Mouse (Mus musculus): Measurements from ENCODE around the gene Gm20388. TPM values are rescaled to one million over a fixed set of nuclear protein-coding genes. Genes with fewer than 3 reads are reported as not detected.
A peak's percentile ranks its signal among the peaks of the same experiment; 100 is the strongest.

Gm20388 gene
- polyA plus RNA-seq, 1 experiment from 2014 or later, result not detected

GRCm38 (mm10) chr8:120251411-120252035 is 340.9 kb downstream of the Gm20388 start:
- H3K27me3 ChIP-seq, result no peaks in the 10 kb centered on the region
- no peaks in the 10 kb centered on the region; the same call in 1 of the 2 replicates for H3K9me3 ChIP-seq (replicated peaks)
- WGBS (ENCODE audit: insufficient replicate concordance), result 58% methylated on average over 9 of the region's 9 CpGs
- H3K4me3 ChIP-seq (replicated peaks), result no peak overlapping the region
- no peak overlapping the region for H3K27ac ChIP-seq
- H3K4me2 ChIP-seq, result no peak overlapping the region
- H3K36me3 ChIP-seq, result no peaks in the 10 kb centered on the region
- ATAC-seq (ENCODE audit: low read depth) (no peak), DNase-seq (no peak)
- H3K4me1 ChIP-seq (replicated peaks), result no peaks in the 10 kb centered on the region
- no peak overlapping the region for H3K9ac ChIP-seq

GRCm38 (mm10) chr8:120253626-120254025 is 343.0 kb downstream of the Gm20388 start:
- Histone ChIP-seq H3K4me3 (replicated peaks) (no peak overlapping the region), H3K9me3 (replicated peaks) (no peaks in the 10 kb centered on the region), H3K27me3 (no peaks in the 10 kb centered on the region), H3K4me2 (no peak overlapping the region), H3K36me3 (no peaks in the 10 kb centered on the region), H3K9ac (no peak overlapping the region), H3K27ac (no peak overlapping the region), H3K4me1 (replicated peaks) (no peaks in the 10 kb centered on the region)
- ATAC-seq (ENCODE audit: low read depth) (no peak), DNase-seq (no peak)
- WGBS (ENCODE audit: insufficient replicate concordance), result 63% methylated on average over 8 of the region's 8 CpGs

GRCm38 (mm10) chr8:120255406-120255987 is 344.9 kb downstream of the Gm20388 start:
- Histone ChIP-seq H3K27ac (no peak overlapping the region), H3K36me3 (no peaks in the 10 kb centered on the region), H3K4me3 (replicated peaks) (no peak overlapping the region), H3K4me2 (no peak overlapping the region), H3K9me3 (replicated peaks) (no peaks in the 10 kb centered on the region), H3K4me1 (replicated peaks) (no peaks in the 10 kb centered on the region), H3K9ac (no peak overlapping the region), H3K27me3 (no peaks in the 10 kb centered on the region)
- WGBS (ENCODE audit: insufficient replicate concordance), result 61% methylated on average over 6 of the region's 6 CpGs
- no peak for DNase-seq
- ATAC-seq (ENCODE audit: low read depth), result no peak

- Histone ChIP-seq H3K4me2 (no peak overlapping the region), H3K36me3 (no peaks in the 10 kb centered on the region), H3K4me3 (replicated peaks) (no peak overlapping the region), H3K27me3 (0 out of 2 replicates have a peak, but pooled peaks cover 3% of the 10 kb centered on the region), H3K27ac (no peak overlapping the region), H3K9ac (no peak overlapping the region), H3K4me1 (replicated peaks) (no peaks in the 10 kb centered on the region), H3K9me3 (replicated peaks) (no peaks in the 10 kb centered on the region)
- WGBS (ENCODE audit: insufficient replicate concordance), result 52% methylated on average over 6 of the region's 6 CpGs
- DNase-seq (no peak), ATAC-seq (ENCODE audit: low read depth) (no peak)
These were observed 346.3 kb downstream of the Gm20388 start for GRCm38 (mm10) chr8:120256958-120257357.

GRCm38 (mm10) chr8:120259206-120259605 is 348.6 kb downstream of the Gm20388 start:
- Histone ChIP-seq H3K27me3 (peaks cover 23% of the 10 kb centered on the region), H3K9ac (no peak overlapping the region)
- DNase-seq, result no peak

GRCm38 (mm10) chr8:120260677-120261076 is 350.0 kb downstream of the Gm20388 start:
- no peak overlapping the region for H3K4me3 ChIP-seq (replicated peaks)
- 51% methylated on average over 5 of the region's 5 CpGs for WGBS (ENCODE audit: insufficient replicate concordance)
- peaks cover 12% of the 10 kb centered on the region for H3K4me1 ChIP-seq (replicated peaks)
- H3K27me3 ChIP-seq, result peaks cover 38% of the 10 kb centered on the region
- no peaks in the 10 kb centered on the region for H3K36me3 ChIP-seq
- DNase-seq (no peak), ATAC-seq (ENCODE audit: low read depth) (no peak)
- H3K9me3 ChIP-seq (replicated peaks), result no peaks in the 10 kb centered on the region
- H3K9ac ChIP-seq, result no peak overlapping the region
- no peak overlapping the region for H3K27ac ChIP-seq
- H3K4me2 ChIP-seq, result no peak overlapping the region

More at GRCm38 (mm10) chr8:120259206-120259605, 348.6 kb downstream of the Gm20388 start:
- no peak overlapping the region for H3K27ac ChIP-seq
- no peak overlapping the region for H3K4me3 ChIP-seq (replicated peaks)
- 75% methylated on average over 13 of the region's 13 CpGs for WGBS (ENCODE audit: insufficient replicate concordance)
- H3K36me3 ChIP-seq, result no peaks in the 10 kb centered on the region
- no peak overlapping the region for H3K4me2 ChIP-seq
- H3K9me3 ChIP-seq (replicated peaks), result no peaks in the 10 kb centered on the region
- no peaks in the 10 kb centered on the region for H3K4me1 ChIP-seq (replicated peaks)
- no peak for ATAC-seq (ENCODE audit: low read depth)

GRCm38 (mm10) chr8:120261338-120262120 is 350.9 kb downstream of the Gm20388 start:
- DNase-seq, result no peak
- H3K36me3 ChIP-seq, result no peaks in the 10 kb centered on the region
- H3K9me3 ChIP-seq (replicated peaks), result no peaks in the 10 kb centered on the region
- no peak overlapping the region for H3K4me3 ChIP-seq (replicated peaks)
- H3K4me2 ChIP-seq, result no peak overlapping the region
- no peak for ATAC-seq (ENCODE audit: low read depth)
- H3K9ac ChIP-seq, result no peak overlapping the region
- H3K4me1 ChIP-seq (replicated peaks), result peaks cover 13% of the 10 kb centered on the region
- WGBS (ENCODE audit: insufficient replicate concordance), result 41% methylated on average over 21 of the region's 21 CpGs
- peaks cover 38% of the 10 kb centered on the region for H3K27me3 ChIP-seq
- no peak overlapping the region for H3K27ac ChIP-seq

GRCm38 (mm10) chr8:120263879-120264278 is 353.2 kb downstream of the Gm20388 start:
- WGBS (ENCODE audit: insufficient replicate concordance), result 66% methylated on average over 5 of the region's 5 CpGs
- H3K9ac ChIP-seq, result no peak overlapping the region
- ATAC-seq (ENCODE audit: low read depth) (no peak), DNase-seq (no peak)
- no peak overlapping the region for H3K4me3 ChIP-seq (replicated peaks)
- no peak overlapping the region for H3K27ac ChIP-seq
- H3K27me3 ChIP-seq, result peaks cover 48% of the 10 kb centered on the region
- no peak overlapping the region for H3K4me2 ChIP-seq
- H3K9me3 ChIP-seq (replicated peaks), result no peaks in the 10 kb centered on the region
- peaks cover 21% of the 10 kb centered on the region for H3K4me1 ChIP-seq (replicated peaks)
- no peaks in the 10 kb centered on the region for H3K36me3 ChIP-seq

- Histone ChIP-seq H3K27ac (no peak overlapping the region), H3K4me2 (peak overlapping the region; percentile 45), H3K9me3 (replicated peaks) (no peaks in the 10 kb centered on the region), H3K36me3 (no peaks in the 10 kb centered on the region), H3K27me3 (peaks cover 48% of the 10 kb centered on the region), H3K9ac (no peak overlapping the region), H3K4me3 (replicated peaks) (0 out of 2 replicates have a peak overlapping the region, but pooled peaks have one; percentile 10), H3K4me1 (replicated peaks) (peaks cover 24% of the 10 kb centered on the region)
- 33% methylated on average over 13 of the region's 13 CpGs for WGBS (ENCODE audit: insufficient replicate concordance)
- DNase-seq (no peak), ATAC-seq (ENCODE audit: low read depth) (no peak)
These were observed 353.8 kb downstream of the Gm20388 start for GRCm38 (mm10) chr8:120264388-120264943.

GRCm38 (mm10) chr8:120264944-120265453 is 354.4 kb downstream of the Gm20388 start:
- ATAC-seq (ENCODE audit: low read depth) (no peak), DNase-seq (no peak)
- Histone ChIP-seq H3K4me2 (peak overlapping the region; percentile 45), H3K4me3 (replicated peaks) (0 out of 2 replicates have a peak overlapping the region, but pooled peaks have one; percentile 10), H3K9me3 (replicated peaks) (no peaks in the 10 kb centered on the region), H3K27ac (no peak overlapping the region), H3K9ac (no peak overlapping the region), H3K36me3 (no peaks in the 10 kb centered on the region), H3K4me1 (replicated peaks) (peaks cover 24% of the 10 kb centered on the region), H3K27me3 (peaks cover 54% of the 10 kb centered on the region)
- 33% methylated on average over 16 of the region's 16 CpGs for WGBS (ENCODE audit: insufficient replicate concordance)

- no peaks in the 10 kb centered on the region for H3K9me3 ChIP-seq (replicated peaks)
- H3K27me3 ChIP-seq, result peaks cover 58% of the 10 kb centered on the region
- ATAC-seq (ENCODE audit: low read depth) (peak; percentile 37; the same call in 1 of the 2 replicates), DNase-seq (no peak)
- H3K4me1 ChIP-seq (replicated peaks), result peaks cover 24% of the 10 kb centered on the region
- H3K4me3 ChIP-seq (replicated peaks), result no peak overlapping the region
- no peak overlapping the region for H3K9ac ChIP-seq
- 31% methylated on average over 4 of the region's 4 CpGs for WGBS (ENCODE audit: insufficient replicate concordance)
- no peak overlapping the region for H3K4me2 ChIP-seq
- H3K36me3 ChIP-seq, result no peaks in the 10 kb centered on the region
- H3K27ac ChIP-seq, result no peak overlapping the region
These were observed 354.8 kb downstream of the Gm20388 start for GRCm38 (mm10) chr8:120265471-120265870.

Measured in liver, embryonic 13.5 days (tissue).